Mouse (Mus musculus) neural tube, embryonic 11.5 days (tissue): ENCODE measurements around the gene Canx. TPM values are rescaled to one million over a fixed set of nuclear protein-coding genes. Genes with fewer than 3 reads are reported as not detected.
A peak's percentile ranks its signal among the peaks of the same experiment; 100 is the strongest.
"Not testable (repeated sequence)": the region's sequence is repeated elsewhere in the genome, so short reads cannot be mapped to it uniquely, and the experiment has no call there.

Experiments
- ATAC-seq: fragments of 200-750 bp; cut with Nextera tagmentation; 2 replicates; pipeline ENCODE4 v1.8.0; 2017; ENCODE audit warnings: moderate number of reproducible peaks, mild to moderate bottlenecking, moderate TSS enrichment, moderate library complexity; ENCODE audit not compliant: insufficient read depth, low FRiP score, low TSS enrichment
- DNase-seq: peaks from one replicate; pipeline ENCODE4 v3.0.0-alpha.2; 2015; ENCODE audit warnings: low spot score
- H3K27ac ChIP-seq: fragments of 300-500 bp; sonication (generic); 2 replicates; pipeline ENCODE4 v1.5.1; 2014; ENCODE audit warnings: low read depth, mild to moderate bottlenecking, low read length
- H3K27me3 ChIP-seq: fragments of 300-500 bp; sonication (generic); 2 replicates; pipeline ENCODE4 v1.6.1; 2014; ENCODE audit warnings: mild to moderate bottlenecking, low read length, mixed read lengths; ENCODE audit not compliant: control insufficient read depth, insufficient read depth
- H3K36me3 ChIP-seq: fragments of 300-500 bp; sonication (generic); 2 replicates; pipeline ENCODE4 v1.6.1; 2014; ENCODE audit warnings: mild to moderate bottlenecking, low read length, moderate library complexity, mixed read lengths; ENCODE audit not compliant: control insufficient read depth, insufficient read depth
- H3K4me1 ChIP-seq: fragments of 300-500 bp; sonication (generic); 2 replicates; pipeline ENCODE4 v1.6.1; 2014; ENCODE audit warnings: low read length, mixed read lengths; ENCODE audit not compliant: control insufficient read depth, insufficient read depth
- H3K4me2 ChIP-seq: fragments of 300-500 bp; sonication (generic); 2 replicates; pipeline ENCODE4 v1.6.1; 2014; ENCODE audit warnings: low read depth, mild to moderate bottlenecking, moderate library complexity
- H3K4me3 ChIP-seq: fragments of 300-500 bp; sonication (generic); 2 replicates; pipeline ENCODE4 v1.5.1; 2014; ENCODE audit warnings: low read depth, low read length
- H3K9ac ChIP-seq: fragments of 300-500 bp; sonication (generic); 2 replicates; pipeline ENCODE4 v1.6.1; 2014; ENCODE audit warnings: mild to moderate bottlenecking, low read length
- H3K9me3 ChIP-seq: fragments of 300-500 bp; sonication (generic); 2 replicates; pipeline ENCODE4 v1.6.1; 2016; ENCODE audit warnings: low read length; ENCODE audit not compliant: control insufficient read depth
- WGBS: fragments of 180-500 bp; shearing (Covaris S2); extraction: QIAGEN DNeasy Blood & Tissue Kit; methylation state at CpG from one replicate; pipeline ENCODE4 v1.1.7; 2014; 5-methylcytosine and 5-hydroxymethylcytosine counted together
- polyA plus RNA-seq: library from polyadenylated mRNA; unstranded; fragments of >200 nt; fragmentation: Nextera tagmentation; extraction: Ambion mirVana; gene quantifications from 2 replicates; pipeline ENCODE4 v1.2.1, GENCODE M21; 2014

Gene Canx
- polyA plus RNA-seq, 1 experiment from 2014 or later, result 240 TPM

- WGBS, result under 1% methylated on average over 34 of the region's 34 CpGs
- peak overlapping the region; percentile 87 for H3K27ac ChIP-seq
- no peaks in the 10 kb centered on the region; the same call in 1 of the 2 replicates for H3K36me3 ChIP-seq
- no peaks in the 10 kb centered on the region for H3K9me3 ChIP-seq
- ATAC-seq (peak; percentile 78), DNase-seq (no peak)
- peak overlapping the region; percentile 91 for H3K4me3 ChIP-seq
- no peaks in the 10 kb centered on the region for H3K27me3 ChIP-seq
- peaks cover 7% of the 10 kb centered on the region for H3K4me1 ChIP-seq
- peak overlapping the region; percentile 97 for H3K9ac ChIP-seq
- H3K4me2 ChIP-seq, result peak overlapping the region; percentile 66
These were observed 562 bp downstream of the Canx start for GRCm38 (mm10) chr11:50324751-50325471.

GRCm38 (mm10) chr11:50323843-50324242, 1.6 kb downstream of the Canx start:
- Histone ChIP-seq H3K9me3 (no peaks in the 10 kb centered on the region), H3K4me2 (peak overlapping the region; percentile 66), H3K4me1 (peaks cover 7% of the 10 kb centered on the region), H3K36me3 (peaks cover 1% of the 10 kb centered on the region; the same call in 1 of the 2 replicates), H3K4me3 (peak overlapping the region; percentile 91), H3K27me3 (no peaks in the 10 kb centered on the region), H3K9ac (peak overlapping the region; percentile 97), H3K27ac (no peak overlapping the region)
- DNase-seq, result no peak
- WGBS, result 30% methylated on average over 1 of the region's 1 CpGs
- no peak for ATAC-seq

GRCm38 (mm10) chr11:50322345-50322744, 3.1 kb downstream of the Canx start:
- Histone ChIP-seq H3K27ac (no peak overlapping the region), H3K4me2 (no peak overlapping the region), H3K27me3 (no peaks in the 10 kb centered on the region), H3K4me3 (no peak overlapping the region), H3K4me1 (peaks cover 7% of the 10 kb centered on the region), H3K36me3 (peaks cover 2% of the 10 kb centered on the region; the same call in 1 of the 2 replicates), H3K9me3 (no peaks in the 10 kb centered on the region), H3K9ac (no peak overlapping the region)
- no peak for DNase-seq
- ATAC-seq, result no peak

- Histone ChIP-seq H3K9ac (no peak overlapping the region), H3K27ac (no peak overlapping the region), H3K4me2 (no peak overlapping the region), H3K4me3 (no peak overlapping the region), H3K4me1 (peaks cover 7% of the 10 kb centered on the region), H3K9me3 (no peaks in the 10 kb centered on the region), H3K36me3 (peaks cover 2% of the 10 kb centered on the region; the same call in 1 of the 2 replicates), H3K27me3 (no peaks in the 10 kb centered on the region)
- ATAC-seq (no peak), DNase-seq (no peak)
- WGBS, result 95% methylated on average over 6 of the region's 6 CpGs
These were observed 4.2 kb downstream of the Canx start for GRCm38 (mm10) chr11:50321239-50321638.

GRCm38 (mm10) chr11:50319343-50319742, 6.1 kb downstream of the Canx start:
- 91% methylated on average over 4 of the region's 4 CpGs for WGBS
- not testable (repeated sequence) for H3K4me3 ChIP-seq, H3K4me2 ChIP-seq, H3K4me1 ChIP-seq, H3K36me3 ChIP-seq, H3K9me3 ChIP-seq, H3K9ac ChIP-seq, H3K27ac ChIP-seq, DNase-seq, ATAC-seq, H3K27me3 ChIP-seq

GRCm38 (mm10) chr11:50312803-50313202, 12.7 kb downstream of the Canx start:
- H3K27ac ChIP-seq, result no peak overlapping the region
- no peaks in the 10 kb centered on the region for H3K27me3 ChIP-seq
- H3K4me3 ChIP-seq, result no peak overlapping the region
- no peak overlapping the region for H3K9ac ChIP-seq
- no peak overlapping the region for H3K4me2 ChIP-seq
- 87% methylated on average over 2 of the region's 2 CpGs for WGBS
- H3K9me3 ChIP-seq, result no peaks in the 10 kb centered on the region
- ATAC-seq (no peak), DNase-seq (no peak)
- H3K4me1 ChIP-seq, result no peaks in the 10 kb centered on the region
- H3K36me3 ChIP-seq, result peaks cover 6% of the 10 kb centered on the region

- no peak overlapping the region for H3K27ac ChIP-seq
- no peaks in the 10 kb centered on the region for H3K9me3 ChIP-seq
- no peaks in the 10 kb centered on the region for H3K4me1 ChIP-seq
- peaks cover 25% of the 10 kb centered on the region for H3K36me3 ChIP-seq
- no peak overlapping the region for H3K9ac ChIP-seq
- 91% methylated on average over 2 of the region's 2 CpGs for WGBS
- H3K4me2 ChIP-seq, result no peak overlapping the region
- no peak for DNase-seq
- H3K4me3 ChIP-seq, result no peak overlapping the region
- no peak for ATAC-seq
- no peaks in the 10 kb centered on the region for H3K27me3 ChIP-seq
These were observed 22.1 kb downstream of the Canx start for GRCm38 (mm10) chr11:50303406-50303805.

- H3K4me2 ChIP-seq, result peak within 1 kb of the TSS; percentile 72
- H3K4me1 ChIP-seq, result peaks cover 17% of the 10 kb centered on the region
- peak within 1 kb of the TSS; percentile 98 for H3K4me3 ChIP-seq
- no peaks in the 10 kb centered on the region for H3K9me3 ChIP-seq
- H3K36me3 ChIP-seq, result peaks cover 7% of the 10 kb centered on the region
- H3K9ac ChIP-seq, result peak within 1 kb of the TSS; percentile 99
- H3K27ac ChIP-seq, result peak within 1 kb of the TSS; percentile 98
- H3K27me3 ChIP-seq, result no peaks in the 10 kb centered on the region
- DNase-seq (peak; percentile 98), ATAC-seq (peak; percentile 98)
- WGBS, result under 1% methylated on average over 45 of the region's 45 CpGs
These were observed 33.1 kb downstream of the Canx start, which contains the start of gene Maml1 for GRCm38 (mm10) chr11:50292190-50292855. Gene Maml1, minus strand, starts transcription at chr11:50292311.
